Mouse (Mus musculus): ENCODE data around the gene Tyro3. TPM values are rescaled to one million over a fixed set of nuclear protein-coding genes. Genes with fewer than 3 reads are reported as not detected.
A peak's percentile ranks its signal among the peaks of the same experiment; 100 is the strongest.

The Tyro3 gene
- polyA plus RNA-seq (2017; shearing (Covaris generic)): 1 to 10 TPM; 1.1 to 1.3 TPM

GRCm38 (mm10) chr2:119797279-119797783, at the start of gene Tyro3:
Gene Tyro3, plus strand, starts transcription at chr2:119797733.
- no peak for ATAC-seq

- ATAC-seq: no peak
These were observed 48.3 kb upstream of the Tyro3 start for GRCm38 (mm10) chr2:119749260-119749659.

DNA sequence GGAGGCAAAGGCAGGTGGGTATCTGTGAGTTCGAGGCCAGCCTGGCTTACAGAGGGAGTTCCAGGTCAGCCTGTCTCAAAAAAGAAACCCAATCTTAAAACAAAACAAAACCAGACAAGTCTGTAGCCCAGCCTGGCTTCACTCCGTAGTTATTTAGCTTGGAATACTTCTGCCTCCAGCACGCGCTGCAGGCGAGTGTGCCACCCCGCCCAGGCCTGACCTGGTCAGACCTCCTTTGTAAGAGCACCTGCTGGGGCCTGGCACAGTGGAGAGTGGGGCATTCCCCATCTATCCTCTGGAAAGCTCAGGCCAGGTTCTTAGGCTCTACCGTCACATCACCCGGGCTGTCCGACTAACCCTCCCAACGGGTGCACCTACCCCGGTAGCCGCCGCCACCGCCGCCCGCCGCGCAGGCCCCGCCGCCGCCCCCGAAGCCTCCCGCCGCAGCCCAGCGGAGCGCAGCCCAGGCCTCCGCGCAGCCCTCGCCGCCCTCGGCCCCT, 39.9 kb upstream of the Tyro3 start:
- no peak for ATAC-seq

DNA sequence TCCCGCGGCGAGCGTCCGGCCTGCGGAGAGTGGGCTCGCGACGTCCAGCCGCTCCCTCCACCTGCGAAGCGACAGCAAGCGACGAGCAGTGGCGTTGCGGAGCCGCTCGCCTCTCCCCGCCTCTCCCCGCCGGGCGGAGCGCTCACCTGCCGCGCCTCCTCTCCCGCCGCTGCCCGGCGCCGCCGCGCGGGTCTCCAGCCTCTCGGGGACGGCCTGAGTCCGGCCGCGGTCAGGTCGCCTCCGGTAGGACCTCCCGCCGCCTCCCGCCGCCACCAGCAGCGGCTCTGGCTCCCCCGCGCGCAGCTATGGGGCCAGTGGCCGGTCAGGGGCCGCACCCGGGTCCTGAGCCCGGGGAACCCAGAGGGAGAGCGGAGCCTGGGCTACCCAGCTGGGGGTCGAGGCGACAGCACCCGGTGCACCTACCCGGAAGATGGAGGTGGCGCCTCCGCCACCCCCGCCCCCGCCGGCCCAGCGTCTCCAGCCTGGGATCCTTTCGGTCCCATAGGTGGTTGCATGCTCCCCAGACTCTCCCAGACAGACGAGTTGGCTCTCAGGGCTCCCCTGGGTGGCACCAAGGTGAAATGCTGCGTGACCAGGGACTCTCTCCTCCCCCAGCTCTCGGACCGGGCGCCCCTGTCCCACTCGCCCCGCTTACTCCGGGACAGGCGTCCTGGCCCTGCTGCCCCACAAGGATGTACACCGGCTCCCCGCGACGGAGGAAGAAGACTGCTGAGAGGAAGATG, 39.3 kb upstream of the Tyro3 start:
- peak; percentile 39 for ATAC-seq

DNA sequence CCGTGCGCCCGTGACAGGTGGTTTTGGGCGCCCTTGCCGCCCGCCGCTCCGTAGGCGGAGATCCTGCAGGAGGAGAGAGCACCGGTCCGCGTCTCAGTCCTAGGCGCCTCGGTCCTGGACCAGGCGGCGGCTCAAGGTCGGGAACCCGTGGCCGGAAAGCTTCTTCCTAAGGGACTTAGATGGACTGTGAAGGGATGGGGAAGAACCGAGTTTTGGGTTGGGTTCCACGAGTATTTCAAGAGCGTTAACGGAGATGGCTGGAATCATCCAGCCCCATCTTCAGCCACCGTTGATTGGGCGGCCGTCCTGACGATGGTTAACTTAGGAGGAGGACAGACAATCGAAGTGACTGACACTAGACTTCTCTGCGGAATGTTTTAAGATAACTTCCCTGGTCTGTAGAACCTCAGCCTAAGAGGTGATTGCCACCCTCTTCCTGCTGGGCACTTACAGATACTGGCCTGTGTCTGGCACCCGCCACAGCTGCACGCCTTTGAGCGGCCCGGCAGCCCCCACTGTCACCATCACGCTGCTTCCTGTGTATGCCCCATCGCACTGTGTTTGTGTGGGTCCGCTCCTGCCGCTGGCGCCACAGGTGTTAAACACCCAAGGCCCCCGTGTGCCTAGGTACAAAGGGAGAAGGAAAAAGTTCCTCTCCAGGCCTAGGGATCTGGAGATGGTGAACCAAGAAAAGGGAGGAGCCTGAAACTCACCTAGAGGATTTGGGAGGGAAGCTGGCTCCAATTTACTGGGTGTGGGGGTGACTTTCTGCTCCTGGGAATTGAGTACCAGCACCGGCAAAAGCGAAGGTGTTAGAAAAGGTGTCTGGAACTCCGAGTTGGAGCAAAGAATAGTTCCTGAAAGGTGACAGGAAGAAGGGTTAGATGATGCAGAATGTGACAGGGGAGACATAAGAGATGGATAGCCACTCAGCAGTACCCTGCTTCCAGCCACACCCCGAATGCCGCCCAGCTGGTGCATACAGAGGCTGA, 38.4 kb upstream of the Tyro3 start:
- ATAC-seq: peak; percentile 43

- no peak for ATAC-seq
These were observed 37.3 kb upstream of the Tyro3 start, which contains the start of gene Ltk for GRCm38 (mm10) chr2:119760251-119760650. Gene Ltk, minus strand, starts transcription at chr2:119760431.

DNA sequence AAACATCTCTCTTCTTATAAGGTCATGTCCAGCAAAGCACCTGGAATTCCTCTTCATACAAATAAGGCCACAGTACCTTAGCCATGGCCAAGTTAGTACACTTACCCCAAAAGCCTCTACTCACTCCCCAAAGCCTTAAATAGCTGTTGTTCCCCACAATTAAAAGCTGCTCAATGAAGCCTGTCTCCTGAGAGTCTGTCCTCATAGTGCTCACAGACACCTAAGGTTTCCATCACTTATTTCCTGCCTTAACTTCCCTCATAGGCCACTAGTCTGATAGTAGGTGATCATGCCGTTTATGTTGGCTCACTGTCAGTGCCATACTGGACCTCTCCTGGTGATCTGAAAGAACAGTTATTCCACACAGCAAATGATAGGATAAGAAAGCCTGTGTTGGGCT, 35.3 kb upstream of the Tyro3 start:
- no peak for ATAC-seq

GRCm38 (mm10) chr2:119763924-119764323, 33.6 kb upstream of the Tyro3 start:
- no peak for ATAC-seq

- no peak for ATAC-seq
These were observed 30.3 kb upstream of the Tyro3 start for GRCm38 (mm10) chr2:119767246-119767645.

GRCm38 (mm10) chr2:119787206-119787883, 10.2 kb upstream of the Tyro3 start, which contains the start of gene Rpap1:
Gene Rpap1, minus strand, starts transcription at chr2:119787537.
- peak; percentile 99 for ATAC-seq

DNA sequence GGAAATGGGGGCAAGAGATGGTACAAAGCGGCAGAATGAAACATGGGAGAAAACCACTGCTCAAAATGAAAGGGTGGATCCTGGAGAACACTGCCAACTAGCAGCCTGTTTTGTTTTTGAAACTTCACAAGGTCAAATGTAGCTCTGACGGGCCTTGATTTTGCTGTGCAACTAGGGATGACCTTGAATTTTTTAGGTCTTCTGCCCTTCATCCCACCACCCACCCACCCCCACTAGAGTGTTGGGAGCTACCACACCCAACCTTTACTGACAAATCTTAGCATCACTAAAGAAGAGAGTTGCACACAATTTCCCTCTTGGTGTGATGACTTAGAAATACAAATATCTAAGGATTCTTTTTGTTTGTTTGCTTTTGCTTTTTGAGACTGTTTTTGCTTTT, 7.5 kb upstream of the Tyro3 start:
- ATAC-seq: no peak

DNA sequence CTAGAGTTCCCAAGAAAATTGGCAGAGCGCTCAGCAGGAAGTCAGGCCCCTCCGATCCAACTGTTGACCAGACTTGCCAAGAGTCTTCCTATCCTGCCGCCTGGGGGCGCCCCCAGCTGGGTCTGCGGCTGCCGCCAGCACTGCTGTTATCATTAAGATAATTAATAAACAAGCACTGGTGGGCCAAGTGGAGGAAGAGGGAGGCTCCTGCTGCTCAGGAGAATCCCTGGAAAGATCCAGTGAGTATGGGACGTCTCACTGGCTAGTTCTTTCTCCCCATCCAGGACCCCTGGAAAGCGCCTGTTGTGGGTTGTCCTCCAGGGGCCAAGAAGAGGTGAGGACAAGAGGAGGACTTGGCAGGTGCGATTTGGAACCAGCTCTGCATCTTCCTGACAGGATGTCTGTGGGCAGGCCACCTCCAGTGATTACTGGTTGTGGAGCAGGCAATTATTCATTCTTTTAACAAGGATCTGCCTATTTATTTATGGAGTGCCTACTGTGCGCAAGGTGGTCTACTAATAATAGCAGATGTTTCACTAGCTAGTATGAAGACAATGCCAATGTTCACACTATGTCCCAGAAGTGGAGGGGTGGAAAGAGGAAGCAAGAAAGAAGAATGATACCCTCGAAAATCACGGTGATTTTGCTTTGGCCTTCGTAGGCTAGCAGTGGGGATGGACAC, 854 bp downstream of the Tyro3 start:
- ATAC-seq: peak; percentile 43

GRCm38 (mm10) chr2:119799181-119799960, 1.8 kb downstream of the Tyro3 start:
- ATAC-seq: peak; percentile 42

DNA sequence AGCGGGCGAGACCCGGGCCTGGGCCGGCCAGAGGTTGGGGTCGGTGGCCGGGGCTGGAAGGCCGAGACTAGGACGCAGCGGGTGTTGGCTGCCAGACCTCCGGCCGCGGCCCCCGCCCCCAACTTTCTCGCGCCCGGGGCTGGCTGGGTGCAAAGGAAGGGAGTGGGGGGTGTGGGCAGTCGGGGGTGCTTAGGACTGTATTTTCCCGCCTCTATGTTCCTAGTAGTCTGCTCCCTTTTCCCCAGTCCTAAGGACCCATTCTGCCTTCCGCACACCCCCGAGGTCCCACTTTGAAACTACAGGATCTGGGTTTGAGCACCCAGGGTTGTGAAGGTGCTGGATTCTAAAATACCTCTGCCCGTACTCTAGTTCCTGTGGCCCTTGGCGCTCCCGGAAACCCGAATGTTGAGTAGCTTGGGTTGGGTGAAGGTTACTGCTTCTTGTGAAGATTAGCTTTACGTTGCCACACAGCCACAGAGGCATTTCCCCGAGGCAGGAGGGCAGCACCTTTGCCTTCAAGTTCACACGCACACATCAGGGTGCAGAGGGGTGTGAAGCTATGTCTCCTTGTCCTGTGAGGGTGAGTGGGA, 2.5 kb downstream of the Tyro3 start:
- peak; percentile 65 for ATAC-seq

DNA sequence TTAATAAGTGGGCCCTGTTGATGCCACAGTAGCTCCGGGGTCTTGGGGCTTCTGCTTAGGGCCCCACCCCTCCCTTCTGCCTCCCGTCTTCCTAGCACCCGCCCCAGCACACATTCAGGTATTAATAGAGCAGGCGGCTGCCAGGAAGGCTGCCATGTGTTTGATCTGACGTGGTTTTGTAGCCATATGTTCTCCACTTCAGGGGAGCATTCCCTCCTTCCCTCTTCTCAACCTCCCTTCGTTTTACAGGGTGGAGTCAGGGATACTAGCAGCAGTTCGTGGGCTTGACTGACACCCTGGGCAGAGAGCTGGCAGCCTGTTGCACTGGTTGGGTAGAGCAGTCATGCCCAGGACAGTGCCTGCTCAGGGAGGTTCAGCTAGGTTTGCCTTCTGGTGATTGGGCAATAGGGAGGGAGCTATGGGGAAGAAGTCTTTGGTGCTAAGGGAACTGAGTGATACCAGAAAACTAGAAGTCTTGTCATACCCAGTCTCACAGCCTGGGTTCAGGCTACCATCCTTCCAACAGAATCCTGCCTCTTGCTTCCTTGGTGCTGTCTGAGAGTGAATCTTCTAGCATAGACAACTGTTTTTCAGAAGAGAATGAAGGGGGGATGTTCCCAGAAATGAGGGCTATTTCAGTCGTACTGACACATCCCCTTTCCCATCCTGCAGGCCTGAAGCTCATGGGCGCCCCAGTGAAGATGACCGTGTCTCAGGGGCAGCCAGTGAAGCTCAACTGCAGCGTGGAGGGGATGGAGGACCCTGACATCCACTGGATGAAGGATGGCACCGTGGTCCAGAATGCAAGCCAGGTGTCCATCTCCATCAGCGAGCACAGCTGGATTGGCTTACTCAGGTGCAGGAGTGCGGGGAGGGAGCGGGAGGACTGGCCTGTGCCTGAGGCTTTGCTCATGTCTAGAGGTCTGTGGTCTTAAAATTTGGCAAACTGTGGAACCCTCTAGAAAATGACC, 3.6 kb downstream of the Tyro3 start:
- no peak for ATAC-seq

DNA sequence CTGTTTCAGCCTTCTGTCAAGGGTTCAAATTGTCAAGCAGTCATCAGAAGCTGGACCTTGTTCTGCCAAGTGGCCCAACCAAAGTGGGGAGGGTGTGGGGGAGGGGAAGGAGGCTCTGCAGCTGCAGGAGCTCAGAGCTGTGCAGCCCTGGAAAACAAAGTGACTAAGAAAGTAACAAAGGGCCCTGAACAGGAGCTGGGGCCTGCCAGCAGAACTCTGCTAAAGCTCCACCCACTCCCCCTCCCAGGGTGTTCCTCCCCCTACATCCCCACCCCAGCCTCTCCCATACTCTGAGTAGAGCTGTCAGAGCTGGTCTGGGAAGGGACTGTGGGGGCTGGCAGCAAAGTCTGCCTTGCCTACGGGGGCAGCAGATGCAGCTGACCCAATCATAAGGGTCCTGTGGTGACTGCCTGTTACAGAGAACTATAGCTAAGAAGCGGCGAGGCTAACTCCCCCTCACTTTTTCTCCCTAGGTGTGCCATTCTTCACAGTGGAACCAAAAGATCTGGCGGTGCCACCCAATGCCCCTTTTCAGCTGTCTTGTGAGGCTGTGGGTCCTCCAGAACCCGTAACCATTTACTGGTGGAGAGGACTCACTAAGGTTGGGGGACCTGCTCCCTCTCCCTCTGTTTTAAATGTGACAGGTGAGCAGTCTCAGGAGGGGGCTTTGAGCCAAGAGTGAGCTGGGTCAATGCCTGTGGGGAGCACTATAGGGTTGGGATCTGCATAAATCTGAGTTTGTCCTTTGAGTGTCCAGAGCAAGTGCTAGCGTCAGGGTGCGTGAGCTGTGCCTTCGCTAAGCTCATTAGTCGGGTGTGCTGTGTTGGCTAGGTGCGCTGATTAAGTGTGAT, 5.5 kb downstream of the Tyro3 start:
- ATAC-seq: no peak

- no peak for ATAC-seq
These were observed 6.2 kb downstream of the Tyro3 start for GRCm38 (mm10) chr2:119803618-119804274.

DNA sequence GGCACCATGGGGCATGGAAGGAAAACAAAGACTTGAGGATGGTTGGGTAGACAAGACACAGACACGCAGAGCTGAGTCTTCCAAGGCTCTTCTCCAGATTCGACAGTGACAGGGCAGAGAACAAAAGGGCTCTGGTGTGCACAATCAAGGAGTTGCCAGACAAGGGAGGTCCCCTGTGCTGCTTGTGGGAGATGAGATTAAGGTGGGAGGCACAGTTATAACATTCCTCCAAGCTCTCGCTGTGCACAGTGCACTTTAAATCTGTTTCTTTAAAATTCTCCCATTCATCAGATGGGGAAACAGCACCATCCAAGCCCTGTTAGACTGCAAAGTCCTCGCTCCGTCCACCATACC, 6.7 kb downstream of the Tyro3 start:
- ATAC-seq: no peak

All from CD4-positive, CD25-positive, alpha-beta regulatory T cell, adult 4 months (primary cell).